ENCODE assay signal across 7 mouse cellular contexts in genomic region chr6:15793602-15794345, GRCm38 (mm10).
A peak's percentile ranks its signal among the peaks of the same experiment; 100 is the strongest.
DNase-seq lines count a peak whose midpoint lies in the region; ATAC-seq and TF ChIP-seq lines count a peak whose summit lies in the region.

No protein-coding gene starts in this region.

- dilution Hi-C loops in CH12.LX (cut with MboI; ENCODE audit: extremely low pct_ligation_motif_present, extremely low pct_unique_long_range_greater_than_20kb, low sequenced_read_pairs), result no loop called here

- in situ Hi-C loops in CH12.LX (cut with MboI; ENCODE audit: low pct_ligation_motif_present, low pct_unique_long_range_greater_than_20kb, low sequenced_read_pairs), result no loop called here

- H3K4me3 ChIP-seq in CH12.LX (replicated peaks in 1 of 3; ENCODE audit: low read depth in 2 of 3, low read length in 2 of 3, poor library complexity in 1 of 3), result peak overlapping the region in 2 of 3 experiments; percentile 36 to 39
- H3K4me3 ChIP-seq in forebrain, embryonic 12.5 days (replicated peaks), result no peak overlapping the region

- peak overlapping the region; percentile 99 for H3K4me2 ChIP-seq in CH12.LX (ENCODE audit: insufficient read depth, low read depth, poor library complexity, severe bottlenecking)
- no peak overlapping the region for H3K4me2 ChIP-seq in forebrain, embryonic 12.5 days

- 84% methylated on average over 8 of the region's 8 CpGs for WGBS in forebrain, embryonic 12.5 days

- H3K36me3 ChIP-seq in CH12.LX (replicated peaks in 1 of 2; ENCODE audit: control insufficient read depth in 1 of 2, insufficient read depth in 1 of 2, low read length in 1 of 2), result peaks cover 4 to 19% of the 10 kb centered on the region in 2 experiments
- no peaks in the 10 kb centered on the region for H3K36me3 ChIP-seq in forebrain, embryonic 12.5 days (replicated peaks)

- no peaks in the 10 kb centered on the region for H3K9me3 ChIP-seq in CH12.LX (replicated peaks; ENCODE audit: low read length)
- H3K9me3 ChIP-seq in forebrain, embryonic 12.5 days, result no peaks in the 10 kb centered on the region

- no peak for ATAC-seq in forebrain, embryonic 12.5 days (ENCODE audit: low FRiP score)

- H3K9ac ChIP-seq in CH12.LX (ENCODE audit: insufficient read depth, low read depth), result peak overlapping the region; percentile 63
- no peak overlapping the region for H3K9ac ChIP-seq in forebrain, embryonic 12.5 days

- intact Hi-C loops in heart, postnatal 10 days (cut with DNase I), result loop anchor here (10.0 kb wide), 1 partner anchor 199 kb away; no protein-coding TSS in a partner anchor

- H3K4me1 ChIP-seq in CH12.LX (ENCODE audit: control insufficient read depth in 1 of 2, insufficient read depth in 2 of 2), result peaks cover 7 to 48% of the 10 kb centered on the region in 2 experiments
- peaks cover 11% of the 10 kb centered on the region for H3K4me1 ChIP-seq in forebrain, embryonic 12.5 days

- peaks cover 5% of the 10 kb centered on the region; the same call in 1 of the 2 replicates for H3K79me2 ChIP-seq in CH12.LX (replicated peaks; ENCODE audit: control insufficient read depth, extremely low read depth, insufficient read depth, poor library complexity, severe bottlenecking)

- TF ChIP-seq POLR2A in CH12.LX (IDR thresholded peaks at IDR 0.05; ENCODE audit: low read depth, low read length), result peak; percentile 15; the same call in 1 of the 2 replicates

- H3K27me3 ChIP-seq in CH12.LX (replicated peaks), result no peaks in the 10 kb centered on the region
- H3K27me3 ChIP-seq in forebrain, embryonic 12.5 days, result no peaks in the 10 kb centered on the region

- DNase-seq in CH12.LX (ENCODE audit: extremely low read depth), result peak; percentile 53
- peak; percentile 72 for DNase-seq in adrenal gland, adult 8-10 months
- DNase-seq in heart, postnatal 10 days, result peak; percentile 52 to 56
- peak; percentile 50 for DNase-seq in lung, postnatal 14 days
- DNase-seq in c-Kit-positive CD71-positive TER-119-positive erythroid progenitor cells, embryonic 14.5 days (ENCODE audit: low spot score), result no peak
- no peak for DNase-seq in cerebellum, adult 11 months

- TF ChIP-seq CTCF in CH12.LX (conservative IDR thresholded peaks at IDR 0.05 in 1 of 2, IDR thresholded peaks at IDR 0.05 in 1 of 2; ENCODE audit: low read depth in 2 of 2, low read length in 2 of 2), result no peak

- peak; percentile 61 for TF ChIP-seq EP300 in CH12.LX (IDR thresholded peaks at IDR 0.05; ENCODE audit: low read length)

- H3K27ac ChIP-seq in CH12.LX (ENCODE audit: insufficient read depth, low read depth), result peak overlapping the region; percentile 90
- H3K27ac ChIP-seq in forebrain, embryonic 12.5 days, result no peak overlapping the region

- no peak for TF ChIP-seq RAD21 in CH12.LX (IDR thresholded peaks at IDR 0.05; ENCODE audit: low read depth, low read length)

TF ChIP-seq in CH12.LX, 34 proteins besides CTCF, POLR2A, EP300 and RAD21:
- TF ChIP-seq UBTF (IDR thresholded peaks at IDR 0.05; ENCODE audit: low read depth, low read length), result no peak
- no peak for TF ChIP-seq MAX (IDR thresholded peaks at IDR 0.05; ENCODE audit: low read length)
- TF ChIP-seq MYC (IDR thresholded peaks at IDR 0.05; ENCODE audit: low read depth, low read length), result no peak
- no peak for TF ChIP-seq HCFC1 (IDR thresholded peaks at IDR 0.05; ENCODE audit: low read depth, low read length)
- TF ChIP-seq MAZ (IDR thresholded peaks at IDR 0.05; ENCODE audit: low read depth, low read length), result no peak
- no peak for TF ChIP-seq NELFE (IDR thresholded peaks at IDR 0.05; ENCODE audit: low read depth, low read length)
- TF ChIP-seq MAFK (IDR thresholded peaks at IDR 0.05; ENCODE audit: insufficient replicate concordance, low read length), result no peak
- no peak for TF ChIP-seq CHD2 (IDR thresholded peaks at IDR 0.05; ENCODE audit: low read length)
- no peak for TF ChIP-seq TBP (conservative IDR thresholded peaks at IDR 0.05; ENCODE audit: low read depth, low read length)
- peak; percentile 86; the same call in 1 of the 2 replicates for TF ChIP-seq IRF4 (IDR thresholded peaks at IDR 0.05; ENCODE audit: low read depth, low read length)
- TF ChIP-seq BHLHE40 (IDR thresholded peaks at IDR 0.05; ENCODE audit: low read depth, low read length), result no peak; the same call in 1 of the 2 replicates
- no peak for TF ChIP-seq PAX5 (IDR thresholded peaks at IDR 0.05; ENCODE audit: low read length)
- no peak for TF ChIP-seq MEF2A (IDR thresholded peaks at IDR 0.05; ENCODE audit: borderline replicate concordance, low read depth, low read length)
- no peak; the same call in 1 of the 2 replicates for TF ChIP-seq CHD1 (IDR thresholded peaks at IDR 0.05; ENCODE audit: low read depth, low read length)
- TF ChIP-seq ZMIZ1 (IDR thresholded peaks at IDR 0.05; ENCODE audit: low read depth, low read length), result 0 out of 2 replicates have a peak, but pooled peaks have one; percentile 2
- TF ChIP-seq ZC3H11A (IDR thresholded peaks at IDR 0.05; ENCODE audit: low read depth, low read length), result no peak
- no peak for TF ChIP-seq JUND (conservative IDR thresholded peaks at IDR 0.05; ENCODE audit: low read depth, low read length)
- no peak for TF ChIP-seq SMC3 (IDR thresholded peaks at IDR 0.05; ENCODE audit: low read depth, low read length)
- no peak for TF ChIP-seq USF2 (conservative IDR thresholded peaks at IDR 0.05; ENCODE audit: low read depth, low read length)
- TF ChIP-seq ZKSCAN1 (IDR thresholded peaks at IDR 0.05; ENCODE audit: borderline replicate concordance, low read depth, low read length), result no peak
- TF ChIP-seq ETS1 (conservative IDR thresholded peaks at IDR 0.05; ENCODE audit: low read depth, low read length), result peak; percentile 28
- no peak for TF ChIP-seq SIN3A (IDR thresholded peaks at IDR 0.05; ENCODE audit: low read length)
- TF ChIP-seq ZNF384 (IDR thresholded peaks at IDR 0.05; ENCODE audit: low read depth, low read length), result no peak
- no peak for TF ChIP-seq NRF1 (IDR thresholded peaks at IDR 0.05; ENCODE audit: low read depth, low read length)
- TF ChIP-seq KAT2A (IDR thresholded peaks at IDR 0.05; ENCODE audit: insufficient replicate concordance, low read length), result no peak
- no peak for TF ChIP-seq USF1 (IDR thresholded peaks at IDR 0.05; ENCODE audit: low read depth, low read length)
- TF ChIP-seq ELF1 (IDR thresholded peaks at IDR 0.05; ENCODE audit: low read depth, low read length), result no peak
- no peak; the same call in 1 of the 2 replicates for TF ChIP-seq JUN (IDR thresholded peaks at IDR 0.05; ENCODE audit: insufficient read depth, low read depth, low read length)
- TF ChIP-seq TCF12 (IDR thresholded peaks at IDR 0.05; ENCODE audit: low read depth, low read length), result peak; percentile 12; the same call in 1 of the 2 replicates
- no peak for TF ChIP-seq MXI1 (IDR thresholded peaks at IDR 0.05; ENCODE audit: low read depth, low read length)

Comparison
In these comparisons a context has a peak if more than half of its experiments do, and no peak if none do; other contexts are left out.
1. DNase-seq: peak in CH12.LX (single experiment), adrenal gland, adult 8-10 months (single experiment), heart, postnatal 10 days (2 of 2) and lung, postnatal 14 days (single experiment); none in c-Kit-positive CD71-positive TER-119-positive erythroid progenitor cells, embryonic 14.5 days (single experiment) and cerebellum, adult 11 months (single experiment).